Mouse (Mus musculus) CH12.LX (cell line): ENCODE measurements around the gene Rab8b.

Experiments
- BHLHE40 ChIP-seq: IDR thresholded peaks from 2 replicates; pipeline ENCODE4 v1.6.1; 2011; ENCODE audit warnings: mild to moderate bottlenecking, low read depth, low read length, improper control_type of control experiment
- CTCF ChIP-seq, 2 experiments: IDR thresholded peaks in 1 of 2; conservative IDR thresholded peaks in 1 of 2; 2 replicates each; pipeline ENCODE4 v1.5.1; 2011 to 2012; ENCODE audit warnings: low read depth in 2 of 2, low read length in 2 of 2, improper control_type of control experiment in 1 of 2, inconsistent platforms in 1 of 2, mild to moderate bottlenecking in 1 of 2, moderate library complexity in 1 of 2
- ELF1 ChIP-seq: IDR thresholded peaks from 2 replicates; pipeline ENCODE4 v1.6.1; 2014; ENCODE audit warnings: low read depth, mild to moderate bottlenecking, inconsistent platforms, low read length, improper control_type of control experiment
- NELFE ChIP-seq: IDR thresholded peaks from 2 replicates; pipeline ENCODE4 v1.6.1; 2011; ENCODE audit warnings: low read depth, low read length, improper control_type of control experiment
- POLR2A ChIP-seq: IDR thresholded peaks from 2 replicates; pipeline ENCODE4 v1.6.1; 2011; ENCODE audit warnings: low read depth, mild to moderate bottlenecking, improper control_type of control experiment, low read length
- RAD21 ChIP-seq: IDR thresholded peaks from 2 replicates; pipeline ENCODE4 v1.6.1; 2011; ENCODE audit warnings: low read depth, mild to moderate bottlenecking, low read length, improper control_type of control experiment, moderate library complexity
- ZMIZ1 ChIP-seq: IDR thresholded peaks from 2 replicates; pipeline ENCODE4 v1.6.1; 2012; ENCODE audit warnings: low read depth, mild to moderate bottlenecking, inconsistent platforms, low read length, improper control_type of control experiment
- ZNF384 ChIP-seq: IDR thresholded peaks from 2 replicates; pipeline ENCODE4 v1.6.1; 2012; ENCODE audit warnings: low read depth, low read length, improper control_type of control experiment, inconsistent platforms

- TF ChIP-seq RAD21 (no peak), ELF1 (no peak), POLR2A (no peak), ZNF384 (no peak), CTCF (conservative IDR thresholded peaks at IDR 0.05 in 1 of 2, IDR thresholded peaks at IDR 0.05 in 1 of 2; ENCODE audit: low read depth in 2 of 2, low read length in 2 of 2) (no peak), BHLHE40 (no peak), ZMIZ1 (no peak), NELFE (no peak)
Measured at GRCm38 (mm10) chr9:66967492-66967891, 48.0 kb upstream of the Rab8b start.
